Mouse (Mus musculus) erythroblast, embryonic 14.5 days (primary cell): ENCODE results near the gene Ggta1.

Experiments used
- GATA1 ChIP-seq: IDR thresholded peaks from 2 replicates; pipeline ENCODE4 v1.6.1; 2012; ENCODE audit warnings: low read length, inconsistent platforms, mixed read lengths
- TAL1 ChIP-seq: IDR thresholded peaks from 3 replicates; pipeline ENCODE4 v1.6.1; 2012; ENCODE audit warnings: low read length, inconsistent platforms, mixed read lengths

DNA sequence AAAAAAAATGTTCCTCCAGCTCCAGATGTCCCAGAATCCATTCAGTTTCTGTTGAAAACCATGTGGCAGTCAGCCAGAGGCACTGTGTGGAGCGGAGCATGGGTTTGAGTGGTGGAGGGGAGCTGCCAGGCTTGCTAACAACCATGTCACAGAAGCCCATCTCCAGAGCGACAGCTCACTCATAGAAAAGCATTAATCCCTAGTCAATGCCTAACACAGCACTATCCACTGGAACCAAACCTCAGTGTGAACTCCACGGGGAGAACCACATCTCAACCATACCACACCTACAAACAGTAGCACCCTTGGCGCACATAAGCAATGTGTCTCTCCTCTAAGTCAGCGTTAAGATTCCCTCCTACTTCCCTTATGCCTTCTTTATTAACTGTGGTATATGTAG, 65.9 kb downstream of the Ggta1 start, which contains the start of gene 4930402F06Rik:
- TF ChIP-seq GATA1 (no peak), TAL1 (no peak)
